Mouse (Mus musculus): ENCODE measurements around the gene Ncoa5.
A peak's percentile ranks its signal among the peaks of the same experiment; 100 is the strongest.

Ncoa5 gene

GRCm38 (mm10) chr2:164994156-164994555 is 40.5 kb downstream of the Ncoa5 start:
- DNase-seq (ENCODE audit: low spot score) = no peak

- DNase-seq (ENCODE audit: low spot score) = no peak
These were observed 42.9 kb downstream of the Ncoa5 start for GRCm38 (mm10) chr2:164991808-164992207.

- no peak for DNase-seq (ENCODE audit: low spot score)
These were observed 43.6 kb downstream of the Ncoa5 start for GRCm38 (mm10) chr2:164991111-164991510.

GRCm38 (mm10) chr2:164988777-164989176 is 45.9 kb downstream of the Ncoa5 start:
- DNase-seq (ENCODE audit: low spot score) = no peak

- DNase-seq (ENCODE audit: low spot score) = no peak
These were observed 48.2 kb downstream of the Ncoa5 start for GRCm38 (mm10) chr2:164986371-164987027.

GRCm38 (mm10) chr2:164985962-164986361 is 48.7 kb downstream of the Ncoa5 start:
- no peak for DNase-seq (ENCODE audit: low spot score)

- DNase-seq (ENCODE audit: low spot score) = peak; percentile 45
These were observed 54.9 kb downstream of the Ncoa5 start for GRCm38 (mm10) chr2:164979749-164980148.

GRCm38 (mm10) chr2:164975611-164976010 is 59.1 kb downstream of the Ncoa5 start:
- DNase-seq (ENCODE audit: low spot score) = no peak

- no peak for DNase-seq (ENCODE audit: low spot score)
These were observed 62.0 kb downstream of the Ncoa5 start for GRCm38 (mm10) chr2:164972646-164973045.

GRCm38 (mm10) chr2:164970631-164971196 is 64.0 kb downstream of the Ncoa5 start:
- no peak for DNase-seq (ENCODE audit: low spot score)

- no peak for DNase-seq (ENCODE audit: low spot score)
These were observed 65.3 kb downstream of the Ncoa5 start for GRCm38 (mm10) chr2:164969348-164969781.

- no peak for DNase-seq (ENCODE audit: low spot score)
These were observed 66.2 kb downstream of the Ncoa5 start for GRCm38 (mm10) chr2:164968451-164968851.

- DNase-seq (ENCODE audit: low spot score) = no peak
These were observed 66.8 kb downstream of the Ncoa5 start for GRCm38 (mm10) chr2:164967761-164968440.

- no peak for DNase-seq (ENCODE audit: low spot score)
These were observed 67.5 kb downstream of the Ncoa5 start for GRCm38 (mm10) chr2:164967193-164967592.

GRCm38 (mm10) chr2:164966381-164966780 is 68.3 kb downstream of the Ncoa5 start:
- DNase-seq (ENCODE audit: low spot score) = peak; percentile 45

- DNase-seq (ENCODE audit: low spot score) = no peak
These were observed 69.7 kb downstream of the Ncoa5 start for GRCm38 (mm10) chr2:164964981-164965380.

- DNase-seq (ENCODE audit: low spot score) = no peak
These were observed 70.3 kb downstream of the Ncoa5 start for GRCm38 (mm10) chr2:164964242-164964894.

GRCm38 (mm10) chr2:164962183-164962580 is 72.5 kb downstream of the Ncoa5 start:
- no peak for DNase-seq (ENCODE audit: low spot score)

GRCm38 (mm10) chr2:164961506-164962182 is 73.0 kb downstream of the Ncoa5 start:
- peak; percentile 56 for DNase-seq (ENCODE audit: low spot score)

- DNase-seq (ENCODE audit: low spot score) = no peak
These were observed 73.8 kb downstream of the Ncoa5 start, which contains the start of gene Slc12a5 for GRCm38 (mm10) chr2:164960716-164961441. TSS of gene Slc12a5 (plus strand) at chr2:164960802.

GRCm38 (mm10) chr2:164957548-164958315 is 76.9 kb downstream of the Ncoa5 start:
- no peak for DNase-seq (ENCODE audit: low spot score)
